Mouse (Mus musculus): ENCODE results near the gene Gm20388. TPM values are rescaled to one million over a fixed set of nuclear protein-coding genes. Genes with fewer than 3 reads are reported as not detected.

The Gm20388 gene
- polyA plus RNA-seq, 1 experiment from 2014 or later, result 7.4 TPM

DNA sequence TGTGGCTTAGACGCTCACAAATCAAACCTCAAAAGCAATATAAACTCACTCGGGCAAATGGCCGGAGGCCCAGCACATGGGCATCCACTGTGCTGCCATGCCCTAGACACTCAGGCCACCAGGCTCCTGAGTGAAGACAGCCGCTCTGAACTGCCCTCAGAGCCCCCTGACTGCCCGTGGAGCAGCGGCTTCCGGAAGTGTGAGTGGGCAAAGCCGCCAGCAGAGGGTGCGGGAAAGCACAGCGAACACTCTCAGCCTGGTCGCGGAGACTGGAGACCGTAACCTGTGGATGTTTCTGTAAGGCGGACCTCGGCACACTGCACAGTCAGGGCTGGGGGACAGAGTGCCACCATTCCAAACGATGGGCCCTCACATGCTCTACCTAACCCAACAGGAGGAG lies 1647.9 kb downstream of the Gm20388 start:
- Histone ChIP-seq H3K4me2 (ENCODE audit: low read depth, low read length) (no peak overlapping the region), H3K4me3 (replicated peaks; ENCODE audit: low read length) (no peak overlapping the region), H3K4me1 (ENCODE audit: control insufficient read depth, insufficient read depth, low read length) (no peaks in the 10 kb centered on the region), H3K27me3 (ENCODE audit: control insufficient read depth, insufficient read depth, low read length) (no peaks in the 10 kb centered on the region), H3K36me3 (ENCODE audit: control insufficient read depth, insufficient read depth, low read length) (peaks cover 10% of the 10 kb centered on the region; the same call in 1 of the 2 replicates), H3K9me3 (replicated peaks; ENCODE audit: control insufficient read depth, low read length) (no peaks in the 10 kb centered on the region), H3K27ac (ENCODE audit: low read length) (no peak overlapping the region), H3K9ac (ENCODE audit: low read length) (no peak overlapping the region)
- 90% methylated on average over 16 of the region's 16 CpGs for WGBS
- no peak for ATAC-seq (ENCODE audit: insufficient read depth, low FRiP score)

DNA sequence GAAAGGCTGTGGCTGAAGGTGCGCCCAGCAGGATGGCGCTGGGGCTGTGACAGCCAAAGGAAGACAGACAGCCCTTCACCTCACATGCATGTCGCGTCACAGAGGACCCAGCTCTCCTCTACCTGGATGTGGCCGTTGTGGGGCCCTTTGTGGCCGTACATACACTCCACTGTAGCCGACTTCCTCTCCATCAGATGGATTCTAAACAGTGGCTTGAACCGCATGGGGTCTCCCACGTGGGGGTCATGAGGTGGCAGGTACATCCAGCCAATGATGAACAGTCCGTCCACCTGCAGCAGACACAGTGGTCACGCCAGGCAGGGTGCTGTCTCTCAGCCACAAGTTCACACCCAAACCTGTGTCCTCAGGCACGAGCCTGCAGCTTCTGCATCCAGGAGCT lies 1649.2 kb downstream of the Gm20388 start:
- Histone ChIP-seq H3K9me3 (replicated peaks; ENCODE audit: control insufficient read depth, low read length) (no peaks in the 10 kb centered on the region), H3K9ac (ENCODE audit: low read length) (no peak overlapping the region), H3K4me2 (ENCODE audit: low read depth, low read length) (no peak overlapping the region), H3K27me3 (ENCODE audit: control insufficient read depth, insufficient read depth, low read length) (no peaks in the 10 kb centered on the region), H3K4me1 (ENCODE audit: control insufficient read depth, insufficient read depth, low read length) (no peaks in the 10 kb centered on the region), H3K4me3 (replicated peaks; ENCODE audit: low read length) (no peak overlapping the region), H3K36me3 (ENCODE audit: control insufficient read depth, insufficient read depth, low read length) (peaks cover 10% of the 10 kb centered on the region; the same call in 1 of the 2 replicates), H3K27ac (ENCODE audit: low read length) (no peak overlapping the region)
- ATAC-seq (ENCODE audit: insufficient read depth, low FRiP score), result no peak
- WGBS, result 88% methylated on average over 12 of the region's 12 CpGs

DNA sequence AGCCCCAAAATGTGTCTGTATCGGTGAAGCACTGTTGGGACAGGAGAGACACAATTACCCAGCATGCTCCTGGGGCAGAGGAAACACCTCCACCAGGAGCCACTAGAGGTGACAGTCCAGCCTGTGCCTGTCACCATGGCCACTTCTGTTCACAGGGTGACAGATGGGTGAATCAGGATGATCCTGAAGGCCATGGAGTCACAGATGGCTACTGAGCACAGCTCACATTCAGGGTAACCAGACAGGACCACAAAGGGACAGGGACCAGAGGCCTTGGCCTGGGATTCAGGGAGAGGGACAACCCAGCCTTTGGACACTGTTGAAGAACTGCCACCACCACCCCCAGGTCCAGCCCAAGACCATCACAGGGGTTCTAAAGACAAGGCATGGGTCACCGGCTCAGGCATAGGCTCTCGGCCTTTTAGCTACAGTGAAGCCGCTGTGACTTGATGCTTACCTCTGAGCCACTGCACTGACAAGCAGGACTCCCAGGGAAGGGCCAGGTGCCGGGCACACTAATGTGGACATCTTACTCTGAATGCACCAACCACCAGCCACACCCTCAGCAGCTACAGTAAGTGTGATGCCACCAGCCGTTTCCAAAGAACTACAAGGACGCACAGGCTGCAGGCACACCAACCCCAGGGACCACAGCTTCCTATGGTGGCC lies 1649.9 kb downstream of the Gm20388 start:
- Histone ChIP-seq H3K27ac (ENCODE audit: low read length) (no peak overlapping the region), H3K36me3 (ENCODE audit: control insufficient read depth, insufficient read depth, low read length) (peaks cover 10% of the 10 kb centered on the region; the same call in 1 of the 2 replicates), H3K4me1 (ENCODE audit: control insufficient read depth, insufficient read depth, low read length) (no peaks in the 10 kb centered on the region), H3K4me3 (replicated peaks; ENCODE audit: low read length) (no peak overlapping the region), H3K4me2 (ENCODE audit: low read depth, low read length) (no peak overlapping the region), H3K27me3 (ENCODE audit: control insufficient read depth, insufficient read depth, low read length) (no peaks in the 10 kb centered on the region), H3K9ac (ENCODE audit: low read length) (no peak overlapping the region), H3K9me3 (replicated peaks; ENCODE audit: control insufficient read depth, low read length) (no peaks in the 10 kb centered on the region)
- 94% methylated on average over 7 of the region's 7 CpGs for WGBS
- no peak for ATAC-seq (ENCODE audit: insufficient read depth, low FRiP score)

DNA sequence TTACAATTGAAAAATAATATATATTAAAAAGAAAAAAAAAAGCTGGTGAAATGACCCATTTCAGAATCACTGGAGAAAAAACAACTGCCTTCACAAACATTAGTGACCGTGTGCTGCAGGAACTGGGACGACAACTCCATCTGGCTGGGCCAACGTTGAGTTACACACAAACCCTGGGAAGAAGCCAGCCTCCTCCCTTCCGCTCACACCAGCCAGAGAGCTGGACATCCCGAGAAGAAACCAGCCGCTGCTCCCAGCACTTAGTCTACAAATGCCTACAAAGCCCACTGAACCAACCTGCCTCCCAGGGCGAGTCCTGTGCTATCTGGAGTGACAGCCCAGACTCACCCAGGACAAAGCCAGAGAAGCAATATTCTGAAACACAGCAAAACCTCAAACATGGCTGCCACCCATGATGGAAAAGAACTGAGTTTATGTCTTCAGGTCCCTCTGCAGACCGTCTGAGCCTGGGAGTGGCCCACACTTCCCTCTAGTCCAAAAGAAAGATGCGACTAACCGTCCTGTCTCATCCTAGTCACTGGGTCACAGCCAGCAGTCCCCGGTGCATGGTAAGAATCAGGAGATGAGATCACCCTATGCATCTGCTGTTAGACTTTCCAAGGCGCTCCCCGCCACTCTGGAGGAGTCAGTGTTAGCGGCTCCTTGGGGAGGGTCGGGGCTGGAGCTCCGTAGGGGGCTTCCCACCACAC lies 1651.2 kb downstream of the Gm20388 start:
- 78% methylated on average over 16 of the region's 16 CpGs for WGBS
- Histone ChIP-seq H3K9me3 (replicated peaks; ENCODE audit: control insufficient read depth, low read length) (no peaks in the 10 kb centered on the region), H3K4me2 (ENCODE audit: low read depth, low read length) (no peak overlapping the region), H3K4me1 (ENCODE audit: control insufficient read depth, insufficient read depth, low read length) (no peaks in the 10 kb centered on the region), H3K27ac (ENCODE audit: low read length) (no peak overlapping the region), H3K36me3 (ENCODE audit: control insufficient read depth, insufficient read depth, low read length) (peaks cover 10% of the 10 kb centered on the region; the same call in 1 of the 2 replicates), H3K27me3 (ENCODE audit: control insufficient read depth, insufficient read depth, low read length) (no peaks in the 10 kb centered on the region), H3K4me3 (replicated peaks; ENCODE audit: low read length) (no peak overlapping the region), H3K9ac (ENCODE audit: low read length) (no peak overlapping the region)
- no peak for ATAC-seq (ENCODE audit: insufficient read depth, low FRiP score)

DNA sequence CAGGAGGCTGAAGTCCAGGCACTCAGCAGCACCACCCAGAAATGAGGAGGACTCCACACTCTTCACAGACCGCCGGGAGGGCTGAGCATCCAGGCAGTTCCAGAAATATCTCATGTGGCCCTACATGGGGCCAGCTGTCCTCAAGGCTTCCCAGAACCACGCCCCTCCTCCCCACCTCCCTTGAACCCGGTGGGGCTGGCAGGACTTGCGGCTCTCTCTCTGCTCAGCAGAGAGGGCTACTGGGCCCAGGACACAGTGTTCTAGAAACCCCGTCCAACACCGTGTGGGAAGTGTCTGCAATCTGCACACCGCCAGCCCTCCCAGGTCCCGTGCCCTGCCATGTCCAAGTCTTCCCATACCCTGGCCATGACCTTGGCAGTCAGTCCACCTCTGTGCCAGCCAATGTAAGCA lies 1652.3 kb downstream of the Gm20388 start:
- Histone ChIP-seq H3K4me3 (replicated peaks; ENCODE audit: low read length) (no peak overlapping the region), H3K27me3 (ENCODE audit: control insufficient read depth, insufficient read depth, low read length) (no peaks in the 10 kb centered on the region)

DNA sequence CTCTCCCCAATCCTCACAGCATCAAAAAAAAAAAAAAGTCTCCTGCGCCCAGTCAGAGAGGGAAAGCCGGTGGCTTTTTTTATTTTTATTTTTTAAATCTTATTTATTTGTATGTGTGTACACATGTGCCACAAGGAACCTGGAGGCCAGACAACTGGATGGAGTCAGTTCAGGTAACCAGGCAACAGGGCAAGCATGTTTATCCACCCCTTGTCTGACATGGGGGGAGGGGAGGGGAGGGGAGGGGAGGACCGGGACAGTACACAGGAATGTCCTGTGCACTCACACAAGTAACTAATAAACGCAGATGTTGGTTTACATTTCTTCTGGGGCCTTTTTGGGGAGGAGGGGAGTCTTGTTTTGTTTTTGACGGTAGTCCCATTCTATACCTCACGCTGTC lies 1653.1 kb downstream of the Gm20388 start:
- no peak overlapping the region for H3K4me2 ChIP-seq (ENCODE audit: low read depth, low read length)
- H3K36me3 ChIP-seq (ENCODE audit: control insufficient read depth, insufficient read depth, low read length), result peaks cover 10% of the 10 kb centered on the region; the same call in 1 of the 2 replicates
- no peak overlapping the region; the same call in 1 of the 2 replicates for H3K27ac ChIP-seq (ENCODE audit: low read length)
- H3K27me3 ChIP-seq (ENCODE audit: control insufficient read depth, insufficient read depth, low read length), result no peaks in the 10 kb centered on the region
- no peak overlapping the region for H3K9ac ChIP-seq (ENCODE audit: low read length)
- H3K9me3 ChIP-seq (replicated peaks; ENCODE audit: control insufficient read depth, low read length), result no peaks in the 10 kb centered on the region
- 63% methylated on average over 6 of the region's 6 CpGs for WGBS
- H3K4me1 ChIP-seq (ENCODE audit: control insufficient read depth, insufficient read depth, low read length), result 0 out of 2 replicates have a peak, but pooled peaks cover 3% of the 10 kb centered on the region
- no peak for ATAC-seq (ENCODE audit: insufficient read depth, low FRiP score)
- H3K4me3 ChIP-seq (replicated peaks; ENCODE audit: low read length), result no peak overlapping the region

More for the DNA sequence above, 1652.3 kb downstream of the Gm20388 start:
- ATAC-seq (ENCODE audit: insufficient read depth, low FRiP score), result peak; percentile 58; the same call in 1 of the 2 replicates
- Histone ChIP-seq H3K4me1 (ENCODE audit: control insufficient read depth, insufficient read depth, low read length) (no peaks in the 10 kb centered on the region), H3K4me2 (ENCODE audit: low read depth, low read length) (no peak overlapping the region), H3K9ac (ENCODE audit: low read length) (no peak overlapping the region), H3K27ac (ENCODE audit: low read length) (no peak overlapping the region), H3K36me3 (ENCODE audit: control insufficient read depth, insufficient read depth, low read length) (peaks cover 10% of the 10 kb centered on the region; the same call in 1 of the 2 replicates), H3K9me3 (replicated peaks; ENCODE audit: control insufficient read depth, low read length) (no peaks in the 10 kb centered on the region)
- WGBS, result 67% methylated on average over 9 of the region's 9 CpGs

DNA sequence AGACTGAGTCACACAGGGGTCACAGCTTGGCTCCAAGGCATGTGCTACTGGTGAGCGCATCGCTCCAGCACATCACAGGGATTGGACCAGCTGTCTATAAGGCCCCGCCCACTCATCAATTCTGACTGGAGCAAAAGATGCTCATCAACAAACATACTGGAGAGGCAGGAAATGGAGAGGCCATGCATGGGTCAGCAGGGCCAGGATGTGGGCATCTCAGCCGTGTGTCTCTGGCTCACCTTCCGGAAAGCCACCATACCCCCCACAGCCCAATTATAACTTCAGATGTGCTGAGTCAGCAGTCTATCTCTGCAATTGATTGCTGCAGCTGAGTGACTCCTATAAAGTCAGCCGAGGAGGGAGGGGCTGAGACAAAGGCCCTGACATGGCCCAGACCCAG lies 1657.7 kb downstream of the Gm20388 start:
- Histone ChIP-seq H3K27ac (ENCODE audit: low read length) (no peak overlapping the region), H3K9ac (ENCODE audit: low read length) (no peak overlapping the region), H3K27me3 (ENCODE audit: control insufficient read depth, insufficient read depth, low read length) (no peaks in the 10 kb centered on the region), H3K4me3 (replicated peaks; ENCODE audit: low read length) (no peak overlapping the region), H3K36me3 (ENCODE audit: control insufficient read depth, insufficient read depth, low read length) (no peaks in the 10 kb centered on the region), H3K4me2 (ENCODE audit: low read depth, low read length) (no peak overlapping the region), H3K4me1 (ENCODE audit: control insufficient read depth, insufficient read depth, low read length) (0 out of 2 replicates have a peak, but pooled peaks cover 7% of the 10 kb centered on the region), H3K9me3 (replicated peaks; ENCODE audit: control insufficient read depth, low read length) (no peaks in the 10 kb centered on the region)
- WGBS, result 49% methylated on average over 6 of the region's 6 CpGs
- ATAC-seq (ENCODE audit: insufficient read depth, low FRiP score), result no peak

DNA sequence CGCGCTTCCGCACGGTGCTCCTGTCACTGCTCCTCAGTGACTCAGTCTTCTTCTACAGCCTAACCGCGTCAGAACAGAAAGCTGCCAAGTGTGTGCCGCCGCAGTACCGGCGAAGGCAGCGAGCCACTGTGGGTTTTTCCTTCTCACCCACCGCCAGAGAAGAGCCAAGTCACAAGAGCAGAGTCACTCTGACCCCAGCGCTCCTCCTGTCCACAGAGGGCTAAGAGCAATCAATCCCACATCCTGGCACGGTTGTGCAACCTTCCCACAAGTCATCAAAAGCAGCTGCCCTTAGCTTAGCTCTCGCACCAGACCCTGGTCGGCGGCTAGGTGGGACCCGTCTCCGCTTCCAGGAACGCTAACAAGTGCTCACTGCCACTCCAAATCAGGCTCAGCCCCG lies 1659.7 kb downstream of the Gm20388 start:
- WGBS, result 70% methylated on average over 21 of the region's 21 CpGs
- Histone ChIP-seq H3K36me3 (ENCODE audit: control insufficient read depth, insufficient read depth, low read length) (no peaks in the 10 kb centered on the region), H3K9ac (ENCODE audit: low read length) (no peak overlapping the region), H3K27me3 (ENCODE audit: control insufficient read depth, insufficient read depth, low read length) (no peaks in the 10 kb centered on the region), H3K4me2 (ENCODE audit: low read depth, low read length) (0 out of 2 replicates have a peak overlapping the region, but pooled peaks have one; percentile 7), H3K4me1 (ENCODE audit: control insufficient read depth, insufficient read depth, low read length) (peaks cover 12% of the 10 kb centered on the region; the same call in 1 of the 2 replicates), H3K9me3 (replicated peaks; ENCODE audit: control insufficient read depth, low read length) (no peaks in the 10 kb centered on the region), H3K27ac (ENCODE audit: low read length) (no peak overlapping the region), H3K4me3 (replicated peaks; ENCODE audit: low read length) (no peak overlapping the region)
- ATAC-seq (ENCODE audit: insufficient read depth, low FRiP score), result no peak

DNA sequence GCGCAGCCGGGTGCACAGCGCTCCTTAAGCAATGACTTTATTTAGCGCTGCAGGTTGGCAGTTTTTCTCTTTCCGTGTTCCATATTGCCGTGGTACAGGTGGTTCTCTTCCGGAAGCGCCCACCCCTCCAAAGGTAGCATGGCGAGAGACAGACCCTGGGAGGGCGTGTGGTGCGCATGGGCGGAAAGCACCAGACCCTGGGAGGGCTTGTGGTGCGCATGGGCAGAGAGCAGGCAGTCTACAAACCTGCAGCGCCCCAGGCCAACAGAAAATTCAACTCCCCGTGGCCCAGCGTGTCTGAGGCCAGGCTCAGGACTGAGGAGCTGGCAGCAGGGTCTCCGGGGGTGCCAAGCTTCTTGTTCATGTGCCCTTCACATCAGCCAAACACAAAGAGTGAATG lies 1660.2 kb downstream of the Gm20388 start:
- Histone ChIP-seq H3K9ac (ENCODE audit: low read length) (no peak overlapping the region), H3K9me3 (replicated peaks; ENCODE audit: control insufficient read depth, low read length) (no peaks in the 10 kb centered on the region), H3K27me3 (ENCODE audit: control insufficient read depth, insufficient read depth, low read length) (no peaks in the 10 kb centered on the region), H3K4me1 (ENCODE audit: control insufficient read depth, insufficient read depth, low read length) (peaks cover 12% of the 10 kb centered on the region; the same call in 1 of the 2 replicates), H3K36me3 (ENCODE audit: control insufficient read depth, insufficient read depth, low read length) (no peaks in the 10 kb centered on the region), H3K27ac (ENCODE audit: low read length) (no peak overlapping the region), H3K4me3 (replicated peaks; ENCODE audit: low read length) (no peak overlapping the region), H3K4me2 (ENCODE audit: low read depth, low read length) (no peak overlapping the region)
- no peak for ATAC-seq (ENCODE audit: insufficient read depth, low FRiP score)
- 70% methylated on average over 17 of the region's 17 CpGs for WGBS
